Mouse (Mus musculus): ENCODE data around the gene Ptgr2.
"Not testable (repeated sequence)": the region's sequence is repeated elsewhere in the genome, so short reads cannot be mapped to it uniquely, and the experiment has no call there.

GRCm38 (mm10) chr12:84358699-84359098 lies 73.7 kb downstream of the Ptgr2 start:
- not testable (repeated sequence) for TF ChIP-seq POLR2A (IDR thresholded peaks at IDR 0.05; ENCODE audit: borderline replicate concordance, control insufficient read depth, low read depth, low read length); CTCF (IDR thresholded peaks at IDR 0.05; ENCODE audit: control insufficient read depth, insufficient read depth, low read length)
